Mouse (Mus musculus): ENCODE measurements at regions not wholly inside any gene's neighbourhood (a gene's known extent, or its start where the extent isn't known, plus 50 kb on each side); places are given as distances from the start of the nearest gene placed in this dataset.

- DNase-seq, result no peak
Measured at GRCm38 (mm10) chr2:115126625-115127369, 454.7 kb upstream of the BC052040 start.

- DNase-seq, result no peak
Measured at GRCm38 (mm10) chr2:115131746-115132145, 449.8 kb upstream of the BC052040 start.

- DNase-seq, result no peak
Measured at GRCm38 (mm10) chr2:115132165-115132592, 449.3 kb upstream of the BC052040 start.

GRCm38 (mm10) chr2:115141416-115141815, 440.1 kb upstream of the BC052040 start:
- DNase-seq, result no peak

- DNase-seq, result no peak
Measured at GRCm38 (mm10) chr2:115172111-115172510, 409.4 kb upstream of the BC052040 start.

GRCm38 (mm10) chr2:115177076-115177475, 404.4 kb upstream of the BC052040 start:
- no peak for DNase-seq

- DNase-seq, result no peak
Measured at GRCm38 (mm10) chr2:115177896-115178295, 403.6 kb upstream of the BC052040 start.

GRCm38 (mm10) chr2:115211191-115211590, 370.3 kb upstream of the BC052040 start:
- DNase-seq, result no peak

GRCm38 (mm10) chr2:115213181-115213970, 368.1 kb upstream of the BC052040 start:
- DNase-seq, result no peak

GRCm38 (mm10) chr2:115214292-115214691, 367.2 kb upstream of the BC052040 start:
- DNase-seq, result no peak

GRCm38 (mm10) chr2:115230041-115230440, 351.5 kb upstream of the BC052040 start:
- no peak for DNase-seq

- DNase-seq, result no peak
Measured at GRCm38 (mm10) chr2:115247673-115248072, 333.8 kb upstream of the BC052040 start.

- DNase-seq, result no peak
Measured at GRCm38 (mm10) chr2:115250019-115250807, 331.3 kb upstream of the BC052040 start.

- no peak for DNase-seq
Measured at GRCm38 (mm10) chr2:115257391-115257790, 324.1 kb upstream of the BC052040 start.

GRCm38 (mm10) chr2:115268247-115268646, 313.3 kb upstream of the BC052040 start:
- no peak for DNase-seq

GRCm38 (mm10) chr2:115277421-115277820, 304.1 kb upstream of the BC052040 start:
- no peak for DNase-seq

GRCm38 (mm10) chr2:115293020-115293419, 288.5 kb upstream of the BC052040 start:
- no peak for DNase-seq

- DNase-seq, result no peak
Measured at GRCm38 (mm10) chr2:115297463-115297862, 284.1 kb upstream of the BC052040 start.

GRCm38 (mm10) chr2:115307248-115307647, 274.3 kb upstream of the BC052040 start:
- DNase-seq, result no peak

- DNase-seq, result no peak
Measured at GRCm38 (mm10) chr2:115309856-115310631, 271.5 kb upstream of the BC052040 start.

- no peak for DNase-seq
Measured at GRCm38 (mm10) chr2:115318551-115318950, 263.0 kb upstream of the BC052040 start.

GRCm38 (mm10) chr2:115322582-115322981, 258.9 kb upstream of the BC052040 start:
- DNase-seq, result no peak
